14 mouse cellular contexts compared by ENCODE assay signal in genomic region chr7:117637997-117638396, GRCm38 (mm10).
"Had no signal": no experiment of that assay in that cellular context is flagged by ENCODE, and none has a peak within 500 bp of the region (broad histone marks: within the 10 kb centered on the region; RNA-seq: fewer than 3 reads in every experiment).

No protein-coding gene starts in this region.

- H3K4me1 ChIP-seq: lung, embryonic 15.5 days; neural tube, embryonic 12.5 days; stomach, embryonic 15.5 days had no signal

- H3K36me3 ChIP-seq: lung, embryonic 15.5 days; midbrain, embryonic 13.5 days; midbrain, embryonic 15.5 days; neural tube, embryonic 12.5 days; stomach, embryonic 15.5 days had no signal

- H3K9me3 ChIP-seq: lung, embryonic 15.5 days; midbrain, embryonic 13.5 days; midbrain, embryonic 15.5 days; neural tube, embryonic 12.5 days; stomach, embryonic 15.5 days had no signal

- DNase-seq: liver, postnatal 0 days; lung, adult 2 months; lung, postnatal 10 days; lung, postnatal 4 days; right cerebral cortex, postnatal 14 days; thymus, adult 2 months; thymus, postnatal 25 days; thymus, postnatal 4 days had no signal

- H3K27ac ChIP-seq: lung, embryonic 15.5 days; midbrain, embryonic 13.5 days; midbrain, embryonic 15.5 days; neural tube, embryonic 12.5 days; stomach, embryonic 15.5 days; stomach, postnatal 0 days had no signal

- H3K4me3 ChIP-seq: lung, embryonic 15.5 days; midbrain, embryonic 13.5 days; midbrain, embryonic 15.5 days; neural tube, embryonic 12.5 days; stomach, embryonic 15.5 days had no signal

- ATAC-seq: liver, postnatal 0 days; midbrain, embryonic 13.5 days; midbrain, embryonic 15.5 days had no signal

- H3K27me3 ChIP-seq: lung, embryonic 15.5 days; midbrain, embryonic 13.5 days; midbrain, embryonic 15.5 days; neural tube, embryonic 12.5 days; stomach, embryonic 15.5 days had no signal
